Mouse (Mus musculus) retina, postnatal 7 days (tissue): ENCODE data around the gene Slc26a10.
"Not testable (repeated sequence)": the region's sequence is repeated elsewhere in the genome, so short reads cannot be mapped to it uniquely, and the experiment has no call there.

Experiments
- DNase-seq: peaks from one replicate; pipeline ENCODE4 v3.0.0-alpha.2; 2012; ENCODE audit warnings: low read depth, low spot score

Slc26a10 gene

DNA sequence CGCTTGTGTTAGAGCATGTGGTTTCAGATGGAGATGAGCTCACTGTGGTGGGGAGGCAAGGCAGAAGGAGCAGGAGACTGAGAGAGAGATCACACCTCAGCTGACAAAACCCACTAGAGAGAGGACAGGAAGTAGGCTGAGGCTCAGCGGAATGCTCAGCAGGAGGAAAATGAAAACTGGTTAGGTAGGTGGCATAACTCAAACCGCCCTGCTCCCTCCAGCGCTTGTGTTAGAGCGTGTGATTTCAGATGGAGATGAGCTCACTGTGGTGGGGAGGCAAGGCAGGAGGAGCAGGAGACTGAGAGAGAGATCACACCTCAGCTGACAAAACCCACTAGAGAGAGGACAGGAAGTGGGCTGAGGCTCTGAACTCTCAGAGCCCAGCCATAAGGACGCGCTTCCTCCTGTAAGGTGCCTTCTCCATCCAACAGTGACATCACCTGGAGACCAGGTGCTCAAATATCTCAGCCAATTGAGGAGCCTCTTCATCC lies 17.6 kb downstream of the Slc26a10 start:
- not testable (repeated sequence) for DNase-seq

- no peak for DNase-seq
Observed at GRCm38 (mm10) chr10:127160728-127161127, 19.7 kb downstream of the Slc26a10 start.

- no peak for DNase-seq
Observed at GRCm38 (mm10) chr10:127160081-127160480, 20.4 kb downstream of the Slc26a10 start.

DNA sequence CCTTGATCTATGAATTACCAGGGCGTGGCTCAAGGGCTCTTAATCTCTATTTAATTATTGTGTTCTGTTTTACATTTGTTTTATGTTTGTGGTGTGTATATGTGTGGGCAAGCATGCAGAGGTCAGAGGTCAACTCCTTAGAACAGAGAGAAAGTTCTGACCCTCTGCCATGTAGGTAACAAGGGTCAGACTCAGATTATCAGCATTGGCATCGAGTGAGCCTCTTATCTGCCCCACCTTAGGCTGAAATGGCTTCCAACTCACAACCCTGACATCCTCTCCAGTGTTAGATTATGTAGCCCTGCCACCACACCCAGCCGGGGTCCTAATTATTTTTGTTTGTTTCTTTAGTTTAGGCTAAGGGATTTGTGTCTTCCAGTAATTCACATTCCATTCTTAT lies 22.0 kb downstream of the Slc26a10 start:
- no peak for DNase-seq

DNA sequence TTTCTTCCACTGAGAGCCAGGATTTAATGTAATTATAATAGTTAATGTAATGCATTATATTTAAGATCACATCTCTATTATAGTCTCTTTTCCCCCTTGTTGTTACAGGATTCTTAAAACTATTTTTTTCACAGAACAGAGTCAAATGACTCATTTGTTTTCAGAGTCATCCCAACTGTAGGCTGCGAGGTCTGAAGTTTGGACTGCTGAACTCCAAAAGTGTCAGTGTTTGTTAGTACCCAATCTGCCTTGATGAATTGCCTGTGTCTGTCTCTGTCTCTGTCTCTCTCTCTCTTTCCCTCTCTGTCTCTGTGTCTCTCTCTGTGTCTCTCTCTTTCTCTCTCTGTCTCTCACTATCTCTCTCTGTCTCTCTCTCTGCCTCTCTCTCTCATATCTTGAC lies 23.9 kb downstream of the Slc26a10 start:
- no peak for DNase-seq

DNA sequence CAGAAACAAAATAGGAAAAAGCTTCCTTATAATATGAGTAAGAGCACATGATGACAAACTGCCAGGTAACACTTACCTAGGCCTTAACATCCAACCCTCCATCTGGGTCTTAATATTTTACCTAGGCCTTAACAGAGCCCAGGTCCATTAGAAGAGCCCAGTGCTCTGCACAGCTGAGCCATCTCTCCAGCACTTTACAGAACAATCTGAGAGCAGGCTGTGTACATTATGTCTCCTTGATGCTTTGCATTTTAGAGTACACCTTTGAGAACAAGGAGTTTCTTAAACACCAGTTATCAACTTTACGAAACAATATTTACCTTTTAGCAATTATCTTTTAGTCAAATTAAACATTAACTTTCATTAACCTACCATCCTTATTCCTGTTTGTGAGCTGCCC lies 24.4 kb downstream of the Slc26a10 start:
- no peak for DNase-seq

- no peak for DNase-seq
Observed at GRCm38 (mm10) chr10:127154652-127155051, 25.8 kb downstream of the Slc26a10 start.

GRCm38 (mm10) chr10:127154241-127154640 lies 26.2 kb downstream of the Slc26a10 start:
- no peak for DNase-seq

DNA sequence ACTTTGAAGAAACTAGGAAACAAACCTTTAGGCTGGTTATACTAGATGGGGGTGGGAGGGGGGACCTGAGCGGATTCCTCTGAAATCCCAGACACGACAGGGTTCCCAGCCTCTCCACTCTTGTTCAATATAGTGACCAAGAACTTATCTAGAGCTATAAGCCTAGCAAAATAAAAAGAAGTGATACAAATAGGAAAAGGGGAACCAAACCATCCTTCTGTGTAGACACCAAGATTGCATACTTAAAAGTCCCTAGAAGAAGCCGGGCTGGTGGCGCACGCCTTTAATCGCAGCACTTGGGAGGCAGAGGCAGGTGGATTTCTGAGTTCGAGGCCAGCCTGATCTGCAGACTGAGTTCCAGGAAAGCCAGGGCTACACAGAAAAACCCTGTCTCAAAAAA lies 27.1 kb downstream of the Slc26a10 start:
- DNase-seq, result no peak

DNA sequence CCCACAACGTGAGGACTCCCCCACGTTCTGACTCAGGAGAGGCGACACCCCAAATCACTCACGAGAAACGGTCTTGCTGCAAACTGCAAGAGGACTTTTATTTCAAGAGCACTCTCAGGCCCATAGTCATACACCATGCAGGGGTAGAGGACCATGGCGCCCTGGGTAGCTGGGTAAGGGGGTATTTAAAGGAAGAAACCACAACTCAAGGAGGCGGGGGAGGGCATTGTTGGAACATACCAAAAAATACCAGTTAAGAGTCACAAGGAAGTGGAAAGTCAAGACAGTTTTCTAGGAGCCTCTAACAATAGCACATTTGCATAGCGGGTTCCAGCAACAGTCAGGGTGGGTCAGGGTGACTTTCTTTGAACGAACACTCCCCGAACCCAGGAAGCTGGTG lies 27.9 kb downstream of the Slc26a10 start:
- DNase-seq, result not testable (repeated sequence)

DNA sequence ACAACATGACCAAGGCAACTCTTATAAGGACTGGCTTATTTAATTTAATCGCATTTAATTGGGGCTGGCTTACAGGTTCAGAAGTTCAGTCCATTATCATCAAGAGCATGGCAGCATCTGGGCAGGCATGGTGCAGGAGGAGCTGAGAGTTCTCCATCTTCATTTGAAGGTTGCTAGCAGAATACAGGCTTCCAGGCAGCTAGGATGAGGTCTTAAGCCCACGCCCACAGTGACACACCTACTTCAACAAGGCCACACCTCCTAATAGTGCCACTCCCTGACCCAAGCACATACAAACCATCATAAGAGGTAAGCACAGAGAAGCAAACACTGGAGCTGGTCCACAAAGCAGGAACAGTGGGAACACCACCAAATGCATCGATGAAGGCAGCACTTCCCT lies 29.2 kb downstream of the Slc26a10 start:
- DNase-seq, result not testable (repeated sequence)

- DNase-seq, result no peak
Observed at GRCm38 (mm10) chr10:127150471-127150872, 30.0 kb downstream of the Slc26a10 start.

GRCm38 (mm10) chr10:127147135-127147534 lies 33.3 kb downstream of the Slc26a10 start:
- no peak for DNase-seq

GRCm38 (mm10) chr10:127145303-127145702 lies 35.1 kb downstream of the Slc26a10 start:
- no peak for DNase-seq

DNA sequence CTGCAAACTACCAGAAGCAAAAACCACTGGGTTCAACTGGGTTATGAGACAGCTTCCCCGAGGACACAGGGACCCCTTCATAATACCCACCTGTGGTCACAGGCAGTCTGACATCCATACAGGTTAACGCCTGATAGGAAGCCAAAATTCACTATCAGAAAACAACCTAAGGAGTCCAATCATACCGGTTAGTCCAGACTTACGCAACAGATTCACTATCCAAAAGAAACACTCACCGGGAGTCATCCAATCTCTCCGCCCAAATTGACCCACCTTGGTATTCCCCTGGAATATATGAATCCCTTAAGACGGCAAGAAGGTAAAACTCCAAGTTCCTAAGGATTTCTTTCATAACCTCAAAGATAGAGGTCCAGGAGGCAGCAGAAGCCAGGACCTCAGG lies 35.9 kb downstream of the Slc26a10 start:
- DNase-seq, result no peak

DNA sequence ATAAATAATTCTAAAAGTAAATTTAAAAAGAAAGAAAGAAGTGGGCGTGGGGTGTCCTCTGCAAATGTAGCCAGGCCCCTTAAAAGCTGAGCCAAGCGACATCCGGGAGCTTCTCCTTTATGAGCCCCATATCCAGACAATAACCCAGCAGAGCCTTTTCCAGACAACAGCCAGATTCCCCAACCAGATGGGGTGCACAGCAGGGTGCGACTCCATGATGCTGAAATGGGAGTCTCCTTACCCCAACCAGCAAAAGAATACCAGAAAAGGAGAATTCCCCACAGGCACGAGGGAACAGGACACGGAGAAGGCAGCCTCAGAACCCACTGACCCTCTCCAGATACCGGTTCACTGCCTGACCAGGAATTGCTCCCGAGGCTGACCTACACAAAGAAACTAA lies 37.2 kb downstream of the Slc26a10 start:
- DNase-seq, result no peak

GRCm38 (mm10) chr10:127141500-127141899 lies 38.9 kb downstream of the Slc26a10 start:
- no peak for DNase-seq

- DNase-seq, result no peak
Observed at GRCm38 (mm10) chr10:127140971-127141370, 39.5 kb downstream of the Slc26a10 start.

DNA sequence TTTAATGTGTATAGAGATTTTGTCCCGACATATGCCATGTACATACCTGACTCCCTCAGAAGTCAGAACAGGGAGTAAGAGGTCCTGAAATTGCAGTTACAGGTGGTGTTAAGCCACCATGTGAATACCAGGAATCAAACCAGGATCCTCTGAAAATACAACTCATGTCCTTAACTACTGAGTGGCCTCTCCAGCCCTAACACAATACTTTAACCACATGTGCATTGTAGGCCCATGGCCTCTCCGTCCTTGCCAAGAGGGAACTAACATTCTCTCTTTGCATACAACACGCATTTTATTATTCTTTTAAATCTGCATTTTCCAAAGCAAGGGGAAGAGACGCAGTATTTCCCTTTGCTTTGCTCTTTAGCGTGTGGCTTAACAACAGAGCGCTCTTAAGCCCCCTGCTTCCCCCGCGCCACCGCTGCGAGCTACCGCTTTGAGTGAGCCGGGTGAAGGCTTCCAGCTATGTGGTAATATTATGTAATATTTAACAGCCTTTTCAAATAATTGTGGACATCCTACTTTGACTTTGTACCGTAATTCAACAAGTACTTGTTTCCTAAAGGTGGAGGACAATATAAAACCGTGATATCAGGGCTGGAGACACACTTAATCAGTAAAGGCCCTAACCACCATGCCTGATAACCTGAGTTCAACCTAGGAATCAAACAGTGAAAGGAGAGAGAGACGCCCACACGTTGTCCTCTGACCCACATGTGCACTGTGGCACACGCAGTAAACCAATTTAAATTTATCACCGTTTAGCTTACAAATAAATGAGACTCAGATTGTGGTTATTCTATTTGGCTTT lies 41.9 kb downstream of the Slc26a10 start:
- no peak for DNase-seq

- no peak for DNase-seq
Observed at GRCm38 (mm10) chr10:127137896-127138295, 42.5 kb downstream of the Slc26a10 start.

DNA sequence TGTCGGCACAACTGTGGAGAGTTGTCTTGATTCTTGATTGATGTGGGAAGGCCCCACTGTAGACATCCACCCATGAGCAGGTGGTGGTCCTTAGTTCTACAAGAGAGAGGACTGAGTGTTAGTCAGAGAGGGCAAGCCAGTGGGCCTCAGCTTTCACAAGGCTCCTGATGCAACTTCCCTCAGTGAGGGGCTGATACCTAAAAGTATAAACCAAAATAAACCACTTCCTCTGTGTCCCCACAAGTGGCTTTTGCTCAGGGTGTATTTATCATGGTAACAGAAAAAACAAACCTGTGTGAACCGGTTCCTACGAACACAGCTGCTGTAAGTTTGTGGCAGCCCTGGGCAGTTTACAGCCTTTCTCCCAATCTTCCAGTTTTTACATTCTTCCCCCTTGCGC lies 43.9 kb downstream of the Slc26a10 start:
- DNase-seq, result no peak

GRCm38 (mm10) chr10:127135118-127135836 lies 45.2 kb downstream of the Slc26a10 start:
- DNase-seq, result no peak
